ENCODE assay signal across 13 mouse cellular contexts in the genomic region with DNA sequence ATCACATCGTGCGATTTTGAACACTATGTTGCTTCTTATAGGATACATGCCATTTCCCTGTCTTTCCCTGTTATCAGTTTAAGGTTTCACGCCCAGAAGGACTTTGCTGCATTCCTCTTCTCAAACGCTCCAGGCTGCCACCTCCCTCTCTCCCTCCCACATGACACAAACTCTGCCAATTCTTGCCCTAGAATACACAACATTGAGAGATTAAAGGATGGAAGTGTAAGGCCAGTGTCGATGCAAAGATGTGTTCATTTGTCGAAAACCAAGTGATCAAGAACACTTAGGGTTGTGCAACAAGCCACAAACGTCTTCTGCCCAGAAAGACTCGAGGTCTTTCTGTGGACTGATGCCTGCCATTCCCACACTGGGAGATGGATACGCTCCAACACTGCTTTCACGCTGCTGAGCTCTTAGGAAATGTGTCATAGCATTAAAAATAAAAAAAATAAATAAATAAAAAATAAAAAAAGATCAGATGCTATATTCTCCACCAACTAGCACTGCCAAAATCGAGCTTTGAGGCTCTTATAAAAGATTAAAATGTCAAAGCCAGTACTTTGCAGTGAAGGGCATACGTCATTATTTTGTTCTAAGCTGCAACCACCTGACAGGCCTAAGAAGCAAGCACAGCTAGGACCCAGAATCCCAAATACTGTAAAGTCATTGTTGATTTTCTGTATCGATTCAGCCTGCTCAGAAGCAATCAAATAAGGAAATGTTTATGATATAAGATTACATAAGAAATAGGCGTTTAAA. TPM values are rescaled to one million over a fixed set of nuclear protein-coding genes. Genes with fewer than 3 reads are reported as not detected.
A peak's percentile ranks its signal among the peaks of the same experiment; 100 is the strongest.
DNase-seq lines count a peak whose midpoint lies in the region; TF ChIP-seq lines count a peak whose summit lies in the region.
"Had no signal": no experiment of that assay in that cellular context is flagged by ENCODE, and none has a peak within 500 bp of the region (broad histone marks: within the 10 kb centered on the region; RNA-seq: fewer than 3 reads in every experiment).

No protein-coding gene starts in this region.

- intact Hi-C loops in gastrocnemius, postnatal 14 days (cut with DNase I; ENCODE audit: low total_unique reads) = no loop called here

- H3K4me3 ChIP-seq in layer of hippocampus, adult 2 months = no peak overlapping the region; the same call in 1 of the 2 replicates
- H3K4me3 ChIP-seq: limb, embryonic 12.5 days; midbrain, embryonic 13.5 days had no signal

- peak overlapping the region; percentile 89 for H3K27ac ChIP-seq in layer of hippocampus, adult 2 months
- H3K27ac ChIP-seq: limb, embryonic 12.5 days; midbrain, embryonic 13.5 days had no signal

- peak; percentile 12 to 30 for DNase-seq in cerebellum, postnatal 25 days
- no peak for DNase-seq in cerebellum, postnatal 4 days (ENCODE audit: low spot score in 2 of 2)
- DNase-seq in layer of hippocampus, adult 11-12 months (ENCODE audit: low spot score) = peak; percentile 53
- DNase-seq in layer of hippocampus, adult 9-10 months (ENCODE audit: low spot score) = no peak
- peak; percentile 41 for DNase-seq in 3T3-L1 (ENCODE audit: low read depth, low spot score)
- peak in 1 of 2 experiments; percentile 42 for DNase-seq in layer of hippocampus, adult 2 months (ENCODE audit: low spot score in 2 of 2)
- DNase-seq in natural killer cell, adult 2 months (ENCODE audit: low spot score in 2 of 2) = no peak
- no peak for DNase-seq in gastrocnemius, postnatal 14 days
- DNase-seq: B cell, adult 2 months; embryo, embryonic 11 days; gastrocnemius, postnatal 25 days had no signal

- TF ChIP-seq CTCF in layer of hippocampus, adult 2 months (conservative IDR thresholded peaks at IDR 0.05) = no peak

RNA-seq across cellular contexts. Expression of a gene that starts 19.5 kb away (rescaled TPM):
- total RNA-seq in layer of hippocampus, adult 2 months (2021) = 10 to 100 TPM; 63.7 to 69.4 TPM
- 10 to 100 TPM; 25.6 to 28.4 TPM for total RNA-seq in gastrocnemius, postnatal 14 days (2021)

RNA-seq across cellular contexts. Expression of a gene that starts 22.6 kb away (rescaled TPM):
- total RNA-seq in layer of hippocampus, adult 2 months (2021) = 10 to 100 TPM; 22.6 to 23.8 TPM
- 10 to 100 TPM in 1 of 2 experiments, 1 to 10 TPM in 1; 6.8 to 11.2 TPM for total RNA-seq in gastrocnemius, postnatal 14 days (2021)

Comparison
In these comparisons a context has a peak if more than half of its experiments do, and no peak if none do; other contexts are left out.
1. DNase-seq: peak in cerebellum, postnatal 25 days (2 of 2), layer of hippocampus, adult 11-12 months (single experiment) and 3T3-L1 (single experiment); none in cerebellum, postnatal 4 days (0 of 2), layer of hippocampus, adult 9-10 months (single experiment), natural killer cell, adult 2 months (0 of 2) and gastrocnemius, postnatal 14 days (single experiment).